Mouse (Mus musculus) liver, embryonic 15.5 days (tissue): Measurements from ENCODE around the gene Folr1. TPM values are rescaled to one million over a fixed set of nuclear protein-coding genes. Genes with fewer than 3 reads are reported as not detected.
A peak's percentile ranks its signal among the peaks of the same experiment; 100 is the strongest.

Experiments
- ATAC-seq: fragments of 200-750 bp; cut with Nextera tagmentation; 2 replicates; pipeline ENCODE4 v1.8.0; 2017; ENCODE audit warnings: moderate number of reproducible peaks, mild to moderate bottlenecking, moderate library complexity; ENCODE audit not compliant: insufficient read depth
- H3K27ac ChIP-seq: fragments of 300-500 bp; sonication (generic); replicated peaks from 2 replicates; pipeline ENCODE4 v1.5.1; 2015; ENCODE audit warnings: mild to moderate bottlenecking, inconsistent platforms
- H3K27me3 ChIP-seq: fragments of 300-500 bp; sonication (generic); 2 replicates; pipeline ENCODE4 v1.6.1; 2015; ENCODE audit warnings: mild to moderate bottlenecking, inconsistent platforms
- H3K36me3 ChIP-seq: fragments of 300-500 bp; sonication (generic); replicated peaks from 2 replicates; pipeline ENCODE4 v1.6.1; 2015; ENCODE audit warnings: moderate library complexity, mild to moderate bottlenecking, inconsistent platforms
- H3K4me1 ChIP-seq: fragments of 300-500 bp; sonication (generic); replicated peaks from 2 replicates; pipeline ENCODE4 v1.6.1; 2015; ENCODE audit warnings: inconsistent platforms
- H3K4me2 ChIP-seq: fragments of 300-500 bp; sonication (generic); 2 replicates; pipeline ENCODE4 v1.6.1; 2015; ENCODE audit warnings: moderate library complexity, mild to moderate bottlenecking, inconsistent platforms
- H3K4me3 ChIP-seq: fragments of 300-500 bp; sonication (generic); replicated peaks from 2 replicates; pipeline ENCODE4 v1.5.1; 2015; ENCODE audit warnings: mild to moderate bottlenecking, inconsistent platforms
- H3K9ac ChIP-seq: fragments of 300-500 bp; sonication (generic); 2 replicates; pipeline ENCODE4 v1.6.1; 2015; ENCODE audit warnings: moderate library complexity, mild to moderate bottlenecking, inconsistent platforms
- H3K9me3 ChIP-seq: fragments of 300-500 bp; sonication (generic); replicated peaks from 2 replicates; pipeline ENCODE4 v1.6.1; 2016; ENCODE audit warnings: inconsistent platforms
- WGBS: fragments of 180-500 bp; shearing (Covaris S2); methylation state at CpG from one replicate; pipeline ENCODE4 v1.1.7; 2015; ENCODE audit warnings: mixed read lengths; ENCODE audit not compliant: insufficient replicate concordance; 5-methylcytosine and 5-hydroxymethylcytosine counted together
- polyA plus RNA-seq: library from polyadenylated mRNA; unstranded; fragments of >200 nt; fragmentation: Nextera tagmentation; extraction: Ambion mirVana; gene quantifications from 2 replicates; pipeline ENCODE4 v1.2.1, GENCODE M21; 2015

Gene Folr1
- polyA plus RNA-seq, 1 experiment from 2014 or later = 0.24 TPM

- H3K9ac ChIP-seq = no peak overlapping the region
- H3K9me3 ChIP-seq = no peaks in the 10 kb centered on the region
- no peak overlapping the region for H3K4me3 ChIP-seq
- H3K36me3 ChIP-seq = no peaks in the 10 kb centered on the region
- H3K27ac ChIP-seq = no peak overlapping the region
- no peak overlapping the region for H3K4me2 ChIP-seq
- WGBS = 83% methylated on average over 1 of the region's 1 CpGs
- no peaks in the 10 kb centered on the region for H3K4me1 ChIP-seq
- no peaks in the 10 kb centered on the region for H3K27me3 ChIP-seq
- ATAC-seq = no peak
These were observed 22.7 kb downstream of the Folr1 start for GRCm38 (mm10) chr7:101847934-101848333.

- H3K4me3 ChIP-seq = no peak overlapping the region
- H3K9me3 ChIP-seq = no peaks in the 10 kb centered on the region
- H3K4me2 ChIP-seq = no peak overlapping the region
- H3K9ac ChIP-seq = no peak overlapping the region
- no peaks in the 10 kb centered on the region for H3K36me3 ChIP-seq
- no peak overlapping the region for H3K27ac ChIP-seq
- H3K27me3 ChIP-seq = peaks cover 13% of the 10 kb centered on the region
- ATAC-seq = no peak
- no peaks in the 10 kb centered on the region for H3K4me1 ChIP-seq
- 58% methylated on average over 6 of the region's 6 CpGs for WGBS
These were observed 26.4 kb downstream of the Folr1 start for GRCm38 (mm10) chr7:101844186-101844585.

GRCm38 (mm10) chr7:101837606-101838471 is 32.7 kb downstream of the Folr1 start, which contains the start of gene Inppl1:
Inppl1 (minus strand) TSS chr7:101838229.
- Histone ChIP-seq H3K36me3 (no peaks in the 10 kb centered on the region), H3K9me3 (no peaks in the 10 kb centered on the region), H3K4me3 (peak within 1 kb of the TSS; percentile 60), H3K4me2 (peak within 1 kb of the TSS; percentile 74), H3K27me3 (peaks cover 59% of the 10 kb centered on the region), H3K4me1 (peaks cover 12% of the 10 kb centered on the region; the same call in 1 of the 2 replicates), H3K27ac (peak within 1 kb of the TSS; percentile 48), H3K9ac (peak within 1 kb of the TSS; percentile 48)
- WGBS = 2% methylated on average over 64 of the region's 64 CpGs
- ATAC-seq = peak; percentile 58

GRCm38 (mm10) chr7:101837154-101837605 is 33.4 kb downstream of the Folr1 start:
- Histone ChIP-seq H3K4me1 (peaks cover 12% of the 10 kb centered on the region; the same call in 1 of the 2 replicates), H3K27me3 (peaks cover 59% of the 10 kb centered on the region)
- under 1% methylated on average over 20 of the region's 20 CpGs for WGBS

GRCm38 (mm10) chr7:101836271-101837153 is 34.1 kb downstream of the Folr1 start:
- under 1% methylated on average over 55 of the region's 63 CpGs for WGBS
- Histone ChIP-seq H3K4me3 (peak overlapping the region; percentile 60), H3K36me3 (peaks cover 6% of the 10 kb centered on the region; the same call in 1 of the 2 replicates), H3K27me3 (peaks cover 59% of the 10 kb centered on the region), H3K9ac (peak overlapping the region; percentile 48), H3K4me1 (peaks cover 12% of the 10 kb centered on the region; the same call in 1 of the 2 replicates), H3K9me3 (no peaks in the 10 kb centered on the region), H3K4me2 (peak overlapping the region; percentile 74), H3K27ac (peak overlapping the region; percentile 48; the same call in 1 of the 2 replicates)
- 0 out of 2 replicates have a peak, but pooled peaks have one; percentile 43 for ATAC-seq

More at GRCm38 (mm10) chr7:101837154-101837605, 33.4 kb downstream of the Folr1 start:
- Histone ChIP-seq H3K27ac (peak overlapping the region; percentile 48), H3K9ac (peak overlapping the region; percentile 48), H3K4me3 (peak overlapping the region; percentile 60), H3K36me3 (no peaks in the 10 kb centered on the region), H3K4me2 (peak overlapping the region; percentile 74), H3K9me3 (no peaks in the 10 kb centered on the region)
- ATAC-seq = no peak

- Histone ChIP-seq H3K4me2 (peak overlapping the region; percentile 74), H3K36me3 (peaks cover 15% of the 10 kb centered on the region; the same call in 1 of the 2 replicates), H3K27ac (no peak overlapping the region), H3K9me3 (no peaks in the 10 kb centered on the region), H3K4me1 (peaks cover 12% of the 10 kb centered on the region; the same call in 1 of the 2 replicates), H3K9ac (no peak overlapping the region), H3K4me3 (no peak overlapping the region; the same call in 1 of the 2 replicates), H3K27me3 (peaks cover 59% of the 10 kb centered on the region)
- ATAC-seq = no peak
- 39% methylated on average over 5 of the region's 5 CpGs for WGBS
These were observed 35.0 kb downstream of the Folr1 start for GRCm38 (mm10) chr7:101835457-101836109.

GRCm38 (mm10) chr7:101834903-101835302 is 35.7 kb downstream of the Folr1 start:
- no peaks in the 10 kb centered on the region for H3K9me3 ChIP-seq
- H3K4me1 ChIP-seq = peaks cover 12% of the 10 kb centered on the region; the same call in 1 of the 2 replicates
- H3K9ac ChIP-seq = no peak overlapping the region
- 59% methylated on average over 3 of the region's 3 CpGs for WGBS
- H3K4me2 ChIP-seq = no peak overlapping the region
- ATAC-seq = no peak
- H3K27me3 ChIP-seq = peaks cover 53% of the 10 kb centered on the region
- H3K27ac ChIP-seq = no peak overlapping the region
- H3K36me3 ChIP-seq = peaks cover 22% of the 10 kb centered on the region
- H3K4me3 ChIP-seq = no peak overlapping the region

- H3K27me3 ChIP-seq = peaks cover 44% of the 10 kb centered on the region
- no peaks in the 10 kb centered on the region for H3K9me3 ChIP-seq
- no peak overlapping the region for H3K9ac ChIP-seq
- no peak overlapping the region for H3K4me2 ChIP-seq
- no peak for ATAC-seq
- no peak overlapping the region for H3K27ac ChIP-seq
- H3K4me3 ChIP-seq = no peak overlapping the region
- peaks cover 12% of the 10 kb centered on the region; the same call in 1 of the 2 replicates for H3K4me1 ChIP-seq
- peaks cover 24% of the 10 kb centered on the region for H3K36me3 ChIP-seq
- 65% methylated on average over 3 of the region's 3 CpGs for WGBS
These were observed 36.5 kb downstream of the Folr1 start for GRCm38 (mm10) chr7:101833916-101834584.

GRCm38 (mm10) chr7:101833352-101833751 is 37.2 kb downstream of the Folr1 start:
- no peak overlapping the region for H3K27ac ChIP-seq
- peaks cover 12% of the 10 kb centered on the region; the same call in 1 of the 2 replicates for H3K4me1 ChIP-seq
- ATAC-seq = no peak
- H3K4me2 ChIP-seq = no peak overlapping the region
- peaks cover 24% of the 10 kb centered on the region for H3K36me3 ChIP-seq
- H3K4me3 ChIP-seq = no peak overlapping the region
- 50% methylated on average over 5 of the region's 5 CpGs for WGBS
- peaks cover 37% of the 10 kb centered on the region for H3K27me3 ChIP-seq
- no peaks in the 10 kb centered on the region for H3K9me3 ChIP-seq
- no peak overlapping the region for H3K9ac ChIP-seq

GRCm38 (mm10) chr7:101832372-101832771 is 38.2 kb downstream of the Folr1 start:
- peaks cover 28% of the 10 kb centered on the region for H3K36me3 ChIP-seq

More at GRCm38 (mm10) chr7:101832372-101832771, 38.2 kb downstream of the Folr1 start:
- 76% methylated on average over 4 of the region's 4 CpGs for whole genome bisulfite sequencing
- Histone ChIP-seq H3K27me3 (peaks cover 27% of the 10 kb centered on the region), H3K4me2 (no peak overlapping the region), H3K4me3 (no peak overlapping the region), H3K27ac (no peak overlapping the region), H3K9ac (no peak overlapping the region), H3K9me3 (no peaks in the 10 kb centered on the region), H3K4me1 (peaks cover 12% of the 10 kb centered on the region; the same call in 1 of the 2 replicates)
- no peak for ATAC-seq
